Mouse (Mus musculus): Measurements from ENCODE around the gene Plekhg4.

GRCm38 (mm10) chr8:105413391-105413790 lies 40.3 kb downstream of the Plekhg4 start, which contains the start of the genes Kctd19 and Lrrc36:
- TF ChIP-seq POLR2A (IDR thresholded peaks at IDR 0.05; ENCODE audit: low read depth, low read length) = no peak
- 0 out of 2 replicates have a peak, but pooled peaks have one; percentile 36 for TF ChIP-seq CTCF (IDR thresholded peaks at IDR 0.05; ENCODE audit: extremely low read depth, insufficient read length, insufficient replicate concordance, low read depth, low read length)
